Mouse (Mus musculus) lung, postnatal 10 days (tissue): ENCODE results near the gene Arpc5l.
"Not testable (repeated sequence)": the region's sequence is repeated elsewhere in the genome, so short reads cannot be mapped to it uniquely, and the experiment has no call there.

Experiments used
- DNase-seq: peaks from one replicate; pipeline ENCODE4 v3.0.0; 2021

Arpc5l gene

DNA sequence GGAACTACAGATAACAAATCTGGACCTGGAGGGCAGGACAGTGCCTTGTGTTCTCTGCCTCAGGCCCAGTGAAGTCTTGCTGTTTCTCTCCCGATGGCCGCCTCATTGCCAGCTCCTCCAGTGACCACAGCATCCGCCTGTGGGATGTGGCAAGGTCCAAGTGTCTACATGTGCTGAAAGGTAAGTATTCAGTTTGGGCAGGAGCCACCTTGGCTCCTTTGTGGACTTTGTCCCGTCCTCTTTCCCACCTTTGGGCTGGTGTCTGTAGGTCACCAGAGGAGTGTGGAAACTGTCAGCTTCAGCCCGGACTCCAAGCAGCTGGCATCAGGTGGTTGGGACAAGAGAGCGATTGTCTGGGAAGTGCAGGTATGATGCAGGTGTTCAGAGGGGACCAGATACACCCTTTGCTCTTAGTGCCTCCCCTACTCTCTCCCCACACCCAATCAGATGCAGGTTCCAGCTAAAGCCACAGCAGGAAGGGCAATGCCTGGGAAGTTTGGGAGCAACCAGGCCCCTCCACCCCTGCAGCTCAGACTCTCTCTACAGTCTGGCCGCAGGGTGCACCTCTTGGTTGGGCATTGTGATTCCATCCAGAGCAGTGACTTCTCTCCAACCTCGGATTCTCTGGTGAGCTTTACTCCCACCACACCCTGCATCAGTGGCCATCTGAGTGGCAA, 5.1 kb upstream of the Arpc5l start:
- DNase-seq = no peak

DNA sequence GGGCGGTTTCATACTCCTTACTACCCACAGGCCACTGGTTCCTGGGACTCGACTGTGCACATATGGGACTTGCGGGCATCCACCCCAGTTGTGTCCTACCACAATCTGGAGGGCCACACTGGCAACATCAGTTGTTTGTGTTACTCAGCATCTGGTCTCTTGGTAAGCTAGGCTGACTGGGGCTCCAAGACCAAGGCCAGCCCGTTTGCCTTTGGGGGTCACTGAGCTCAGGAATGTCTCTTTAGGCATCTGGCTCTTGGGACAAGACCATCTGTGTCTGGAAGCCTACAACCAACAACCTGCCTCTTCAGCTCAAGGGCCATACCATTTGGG, 4.6 kb upstream of the Arpc5l start:
- no peak for DNase-seq

DNA sequence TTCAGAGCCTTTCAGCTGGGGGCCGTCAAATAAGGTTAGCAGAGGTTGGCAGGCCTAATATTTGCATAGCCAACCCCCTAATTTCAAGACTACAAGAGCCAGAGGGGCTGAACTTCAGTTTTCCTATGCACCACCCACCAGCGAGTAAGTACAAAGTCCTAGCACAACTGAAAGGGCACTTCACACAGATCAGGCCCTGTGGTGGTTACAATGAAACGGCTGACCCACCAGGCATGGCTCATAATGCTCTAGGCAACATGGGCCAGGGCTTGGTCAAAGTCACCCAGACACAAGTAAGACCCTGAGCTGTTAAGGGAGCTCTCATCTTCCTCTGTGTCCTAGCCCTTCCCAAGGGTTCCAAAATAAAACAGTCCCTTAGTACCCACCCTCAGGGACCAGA, 3.3 kb upstream of the Arpc5l start:
- DNase-seq = no peak

DNA sequence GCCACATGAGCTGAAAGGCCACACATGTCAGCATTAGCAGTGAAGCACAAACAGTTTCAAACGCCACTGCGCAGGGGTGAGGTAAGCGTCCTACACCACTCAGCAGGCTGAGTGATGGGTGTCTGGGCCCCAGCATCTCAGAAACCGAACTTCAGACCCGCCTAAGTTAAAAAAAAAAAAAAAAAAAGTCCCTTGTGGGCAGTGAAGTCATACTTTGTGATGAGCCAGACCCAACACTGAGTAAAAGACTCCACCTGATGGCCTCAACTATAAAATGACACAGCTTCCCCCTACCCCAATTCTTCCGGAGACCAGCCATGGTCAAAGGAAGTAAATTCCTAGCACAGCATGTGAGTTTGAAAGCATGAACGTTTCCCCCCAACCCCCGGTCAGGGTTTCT, 2.0 kb upstream of the Arpc5l start:
- DNase-seq = no peak

DNA sequence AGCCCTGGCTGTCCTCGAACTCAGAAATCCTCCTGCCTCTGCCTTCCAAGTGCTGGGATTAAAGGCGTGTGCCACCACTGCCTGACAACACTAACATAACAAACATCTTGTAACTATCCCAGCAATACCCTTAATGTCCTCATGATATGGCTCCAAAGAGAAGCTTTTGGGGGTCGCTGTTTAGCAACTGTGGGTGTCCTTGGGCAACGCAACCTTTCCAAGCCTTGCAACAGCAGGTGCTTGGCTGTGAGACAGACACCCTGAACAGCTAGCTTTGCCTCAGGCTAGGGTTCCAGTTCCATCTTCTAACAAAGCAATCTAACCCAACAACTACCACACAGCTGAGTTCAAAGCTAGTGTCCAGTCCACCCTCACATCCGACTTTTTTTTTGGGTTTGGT, 1.6 kb upstream of the Arpc5l start:
- no peak for DNase-seq

DNA sequence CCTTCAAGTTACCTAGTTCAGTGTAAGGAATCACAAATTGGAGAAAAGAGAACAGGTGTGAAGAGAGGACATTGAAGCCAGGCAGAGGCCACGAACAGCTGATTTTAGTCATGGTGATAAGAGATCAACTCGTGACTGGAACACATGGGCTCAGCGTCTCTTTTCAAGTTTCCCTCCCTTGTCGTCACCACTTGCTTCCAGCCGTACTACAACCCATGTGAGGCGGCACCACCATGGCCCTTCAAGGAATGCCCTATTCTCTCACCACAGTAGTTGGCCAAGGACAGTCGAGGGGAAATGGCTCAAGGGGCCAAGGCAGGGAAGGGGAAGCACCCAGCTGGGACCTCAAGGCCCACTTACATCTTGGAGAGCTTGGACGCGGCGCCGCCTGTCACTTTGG, 776 bp upstream of the Arpc5l start:
- DNase-seq = peak; percentile 45

DNA sequence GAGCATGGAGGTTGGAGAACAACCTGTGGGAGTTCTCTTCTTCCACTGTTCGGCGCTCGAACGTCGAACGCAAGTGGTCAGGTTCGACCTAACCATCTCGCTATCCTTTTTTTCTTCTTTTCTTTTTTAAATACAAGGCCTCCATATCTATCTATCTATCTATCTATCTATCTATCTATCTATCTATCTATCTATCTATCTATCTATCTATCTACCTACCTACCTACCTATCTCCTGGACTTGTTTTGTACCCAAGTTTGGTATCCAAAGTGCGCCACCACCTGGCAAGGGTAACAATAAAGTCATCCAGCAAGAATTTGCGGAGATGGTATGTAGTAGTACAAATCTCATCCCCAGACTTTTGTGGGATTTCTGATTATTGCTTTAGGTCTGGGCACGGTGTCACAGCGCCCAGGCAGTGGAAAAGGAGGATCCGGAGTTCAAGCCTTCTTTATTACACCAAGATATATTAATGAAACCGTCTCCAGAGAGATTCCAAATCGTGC, 479 bp downstream of the Arpc5l start, which contains the start of gene Rpl35:
TSS of gene Rpl35 (minus strand) at position 51 of the 506 bp plus-strand sequence.
- peak; percentile 58 for DNase-seq

DNA sequence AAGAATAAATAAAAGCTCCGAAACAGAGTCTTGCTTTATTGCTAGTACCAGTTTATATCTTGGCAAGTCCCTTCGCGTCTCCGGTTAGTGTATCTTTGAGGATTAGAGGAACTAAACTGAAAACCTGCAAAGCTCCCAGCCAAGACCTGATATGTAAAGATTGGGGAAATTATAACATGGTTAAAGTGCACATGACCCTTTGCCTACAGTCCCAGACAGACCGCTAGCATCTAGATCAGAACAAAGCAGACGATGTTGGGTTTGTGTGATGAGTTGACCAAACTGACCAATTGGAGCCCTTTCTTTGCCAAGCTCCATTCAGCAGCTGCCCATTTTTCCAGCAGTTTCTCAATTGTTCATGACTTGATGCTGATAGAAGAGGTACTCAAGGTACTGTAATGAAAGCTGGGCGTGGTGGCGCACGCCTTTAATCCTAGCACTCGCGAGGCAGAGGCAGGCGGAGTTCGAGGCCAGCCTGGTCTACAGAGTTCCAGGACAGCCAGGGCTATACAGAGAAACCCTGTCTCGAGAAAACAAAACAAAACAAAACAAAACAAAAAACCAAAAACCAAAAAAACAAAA, 1.1 kb downstream of the Arpc5l start:
- DNase-seq = no peak

DNA sequence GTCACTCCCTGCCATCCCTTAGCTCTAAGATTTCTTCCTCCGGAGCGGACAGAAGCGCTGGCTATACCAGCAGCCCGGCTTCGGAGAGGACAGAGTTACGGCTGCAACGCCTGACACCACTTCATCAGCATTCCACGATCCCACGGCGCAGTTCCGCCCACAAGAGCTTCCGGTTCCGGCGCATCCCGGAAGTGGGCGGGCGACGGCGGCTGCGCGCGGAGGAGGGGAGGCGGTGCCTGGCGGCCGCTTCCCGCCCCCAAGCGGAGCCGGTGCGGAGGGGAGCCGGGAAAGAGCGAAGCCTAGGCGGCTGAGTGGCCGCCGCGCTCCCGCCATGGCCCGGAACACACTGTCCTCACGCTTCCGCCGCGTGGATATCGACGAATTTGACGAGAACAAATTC, 2.7 kb downstream of the Arpc5l start:
- peak; percentile 96 for DNase-seq

DNA sequence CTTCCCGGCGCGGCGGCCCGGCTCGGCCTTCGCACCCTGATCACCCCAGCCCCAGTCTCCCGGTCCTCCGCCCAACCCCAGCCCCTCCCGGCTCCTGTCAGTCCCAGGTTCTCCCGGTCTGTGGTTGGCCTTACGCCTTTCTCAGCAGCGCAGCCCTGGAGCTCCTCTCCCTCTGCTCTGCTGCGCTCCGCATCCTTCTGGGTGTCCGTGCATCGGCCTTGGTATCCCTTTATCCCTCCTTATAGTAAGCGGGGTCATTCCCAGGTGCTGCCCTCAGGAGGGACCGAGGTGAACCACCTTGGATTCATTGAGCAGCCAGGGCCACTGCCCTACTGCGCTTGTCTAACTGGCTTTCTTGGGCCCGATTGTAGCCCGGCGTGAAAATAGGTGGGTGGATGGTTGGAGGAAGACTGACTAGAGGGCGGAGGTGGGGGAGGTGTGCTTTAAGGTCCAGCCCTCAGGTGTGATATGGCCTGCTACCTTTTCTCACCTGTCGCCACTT, 3.3 kb downstream of the Arpc5l start:
- DNase-seq = no peak

DNA sequence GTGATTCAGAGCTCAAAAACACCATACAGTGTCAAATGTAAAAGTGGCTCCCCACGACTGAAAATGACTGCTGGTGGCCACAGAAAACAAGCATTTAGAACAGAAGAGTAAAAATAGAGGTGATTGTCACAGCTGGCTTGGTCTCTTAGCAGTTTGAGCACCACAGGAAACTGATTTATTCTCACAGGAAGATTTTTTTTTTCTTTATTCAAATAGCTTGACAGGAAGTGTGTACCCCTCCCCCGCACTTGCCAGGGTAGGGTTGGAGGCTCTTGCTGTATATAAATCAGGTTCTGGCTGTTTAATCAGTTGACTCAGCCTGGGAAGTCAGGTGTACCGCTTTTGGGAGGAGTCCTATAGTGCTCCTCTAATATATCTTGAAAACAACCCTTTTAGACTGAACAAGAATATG, 3.8 kb downstream of the Arpc5l start:
- peak; percentile 64 for DNase-seq

DNA sequence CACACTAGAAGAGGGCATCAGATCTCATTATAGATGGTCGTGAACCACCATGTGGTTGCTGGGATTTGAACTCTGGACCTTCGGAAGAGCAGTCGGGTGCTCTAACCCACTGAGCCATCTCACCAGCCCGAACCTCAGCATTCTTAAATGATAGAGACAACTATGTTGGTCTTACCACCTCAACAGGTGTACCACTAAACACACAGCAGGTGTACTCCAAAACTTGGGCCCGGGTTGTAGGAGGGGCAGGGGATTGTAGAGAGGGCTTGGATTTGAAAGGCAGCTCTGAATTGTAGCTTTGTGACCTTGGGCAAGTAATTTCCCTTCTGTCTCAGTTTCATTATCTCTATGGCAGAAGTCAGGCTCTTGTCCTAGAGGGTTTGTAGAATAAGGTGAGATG, 5.0 kb downstream of the Arpc5l start:
- DNase-seq = not testable (repeated sequence)

DNA sequence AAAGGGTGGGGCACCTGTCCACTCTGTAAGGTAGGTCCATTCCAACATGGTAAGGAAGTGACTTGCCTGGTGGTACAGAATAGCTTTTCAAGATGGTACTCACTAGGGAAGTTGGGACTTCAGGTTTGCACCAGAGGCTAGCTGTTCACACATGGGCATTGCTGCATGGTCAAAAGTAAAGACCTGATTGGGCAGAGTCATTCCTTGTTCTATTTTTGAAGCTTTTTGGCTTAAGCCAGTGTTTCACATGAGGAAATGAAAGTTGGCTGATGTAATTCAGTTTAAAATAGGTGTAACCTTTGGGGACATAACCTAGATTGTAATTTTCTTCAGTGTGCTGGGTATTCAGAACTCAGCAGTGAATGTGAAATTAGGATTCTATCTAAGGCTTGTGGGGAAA, 6.1 kb downstream of the Arpc5l start:
- no peak for DNase-seq

DNA sequence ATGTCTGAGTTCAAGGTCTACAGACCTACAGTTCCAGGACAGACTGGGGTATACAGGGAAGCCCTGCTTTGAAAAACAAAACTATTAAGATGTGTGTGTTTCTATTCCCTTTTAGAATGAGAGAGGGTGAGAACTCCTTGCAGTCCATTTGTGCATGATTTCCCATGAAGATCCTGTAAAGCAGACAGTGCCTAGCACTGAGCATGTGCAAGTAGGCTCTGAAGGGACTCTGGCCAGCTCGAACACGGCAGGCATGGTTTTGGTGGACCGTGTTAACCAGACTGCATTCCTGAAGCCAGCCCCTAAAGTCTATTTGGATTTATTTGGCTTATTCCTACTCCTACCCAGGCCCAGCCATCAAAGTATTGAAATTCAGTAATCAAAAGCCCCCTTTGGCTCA, 6.8 kb downstream of the Arpc5l start:
- no peak for DNase-seq

DNA sequence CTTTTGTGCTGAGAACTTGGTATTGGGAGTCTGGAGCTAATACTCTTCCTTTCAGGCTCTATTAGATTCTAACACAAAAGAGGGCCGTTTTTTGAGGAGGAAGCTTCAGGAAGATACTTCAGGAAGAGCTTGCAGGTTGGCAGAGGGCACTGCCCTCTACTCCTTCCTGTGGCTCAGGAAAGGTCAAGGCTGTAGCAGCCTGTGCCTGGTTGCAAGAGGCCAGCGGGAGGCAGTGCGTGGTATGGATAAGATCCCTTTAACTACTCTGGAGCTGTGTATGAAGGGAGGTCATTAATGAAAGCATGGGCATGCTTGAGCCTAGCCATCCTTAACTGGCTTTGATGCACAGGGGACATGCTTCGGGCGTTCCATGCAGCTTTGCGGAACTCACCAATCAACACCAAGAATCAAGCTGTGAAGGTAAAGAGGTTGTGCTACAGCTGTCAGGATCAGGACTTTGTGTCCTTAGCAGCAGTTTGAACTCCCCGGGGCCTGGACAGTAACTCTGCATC, 7.7 kb downstream of the Arpc5l start:
- no peak for DNase-seq

DNA sequence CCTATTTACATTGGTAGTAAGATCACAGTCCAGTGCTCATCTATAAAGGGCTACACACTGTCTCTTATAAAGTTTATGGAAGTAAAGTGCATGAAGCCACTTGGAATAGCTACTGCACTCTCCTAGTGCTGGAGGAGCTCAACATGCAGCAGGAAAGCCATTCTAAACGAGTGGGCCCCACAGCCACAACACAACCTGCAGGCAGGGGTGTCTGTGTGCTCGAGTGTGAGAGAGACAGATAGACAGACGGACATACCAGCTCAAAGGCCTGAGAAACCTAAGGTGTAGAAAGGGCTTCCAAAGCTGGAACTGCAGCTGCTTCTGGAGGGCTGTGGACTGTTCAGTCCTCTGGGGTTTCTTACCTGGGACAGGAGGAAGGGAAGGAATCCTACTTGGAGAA, 11.4 kb downstream of the Arpc5l start:
- no peak for DNase-seq

DNA sequence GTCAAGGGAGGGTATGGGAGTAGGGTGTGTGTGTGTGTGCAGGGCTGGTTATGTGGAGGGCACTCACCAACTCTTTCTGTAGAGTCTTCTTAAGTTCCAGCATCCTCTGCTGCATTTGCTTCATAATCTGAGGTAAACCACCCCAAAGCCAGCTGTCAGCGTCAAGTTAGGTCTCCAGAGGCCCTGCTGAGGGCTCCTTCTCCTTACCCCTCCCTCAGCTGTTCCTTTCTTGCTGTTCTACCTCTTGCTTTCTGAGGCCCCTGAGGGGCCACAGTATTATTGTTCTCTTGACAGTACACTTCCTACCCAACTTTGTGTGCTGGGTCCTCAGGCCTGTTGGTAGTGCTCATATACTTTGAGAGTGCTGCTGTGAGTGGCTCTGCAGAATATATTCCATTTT, 14.9 kb downstream of the Arpc5l start:
- DNase-seq = no peak

DNA sequence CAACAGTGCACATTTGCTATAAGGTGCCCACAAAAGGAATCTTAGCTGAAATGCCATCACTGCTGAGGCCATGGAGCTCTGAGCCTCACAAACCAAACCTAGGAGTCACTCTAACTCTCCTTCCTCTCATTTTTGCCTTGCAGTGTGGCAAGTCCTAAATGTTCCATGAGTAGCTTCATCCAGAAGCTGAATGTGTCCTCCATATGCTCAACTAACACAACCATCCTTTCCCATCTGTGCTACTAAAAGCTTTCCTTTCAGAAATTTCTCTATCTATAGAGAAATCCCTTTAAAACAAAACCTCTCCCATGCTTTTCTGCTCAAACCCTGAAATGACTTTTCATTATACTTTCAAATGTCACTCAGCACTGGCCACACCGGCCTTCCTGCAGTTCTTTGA, 26.5 kb downstream of the Arpc5l start:
- DNase-seq = no peak

DNA sequence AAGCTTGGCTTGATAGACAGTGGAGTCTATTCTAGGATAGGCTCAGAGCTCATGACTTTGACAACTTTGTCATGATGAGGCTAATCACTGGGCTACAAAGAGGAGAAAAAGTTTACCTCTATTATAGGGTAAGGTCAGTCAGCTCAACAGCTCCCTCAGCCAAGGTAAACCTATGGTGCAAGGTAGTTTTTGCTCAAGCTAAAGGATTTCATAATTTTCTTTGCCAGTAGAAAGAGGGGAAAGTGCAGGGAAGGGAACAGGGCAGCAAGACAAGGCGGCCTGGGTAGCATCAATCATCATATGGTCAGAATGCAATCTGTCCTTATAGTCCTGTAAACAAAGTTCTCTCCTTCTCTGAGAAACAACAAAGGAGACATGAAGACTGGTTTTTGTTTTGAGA, 35.1 kb downstream of the Arpc5l start:
- no peak for DNase-seq

DNA sequence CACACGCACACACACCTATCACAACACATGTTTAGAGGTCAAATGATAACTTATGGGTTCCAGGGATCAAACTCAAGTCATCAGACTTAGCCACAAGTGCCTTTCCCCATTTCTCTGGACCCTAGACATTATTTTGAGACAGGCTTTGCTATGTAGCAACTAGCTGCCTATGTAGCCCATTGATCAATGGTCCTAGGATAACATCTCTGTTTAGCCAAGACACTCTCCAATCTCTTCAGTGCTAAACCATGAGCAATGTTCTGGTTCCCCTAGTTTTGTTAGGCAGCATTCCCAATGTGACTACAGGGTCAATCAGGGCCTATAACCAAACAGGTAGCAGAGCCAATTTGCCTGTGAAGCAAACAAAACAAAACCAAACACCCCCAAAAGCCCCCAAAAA, 43.4 kb downstream of the Arpc5l start:
- no peak for DNase-seq

DNA sequence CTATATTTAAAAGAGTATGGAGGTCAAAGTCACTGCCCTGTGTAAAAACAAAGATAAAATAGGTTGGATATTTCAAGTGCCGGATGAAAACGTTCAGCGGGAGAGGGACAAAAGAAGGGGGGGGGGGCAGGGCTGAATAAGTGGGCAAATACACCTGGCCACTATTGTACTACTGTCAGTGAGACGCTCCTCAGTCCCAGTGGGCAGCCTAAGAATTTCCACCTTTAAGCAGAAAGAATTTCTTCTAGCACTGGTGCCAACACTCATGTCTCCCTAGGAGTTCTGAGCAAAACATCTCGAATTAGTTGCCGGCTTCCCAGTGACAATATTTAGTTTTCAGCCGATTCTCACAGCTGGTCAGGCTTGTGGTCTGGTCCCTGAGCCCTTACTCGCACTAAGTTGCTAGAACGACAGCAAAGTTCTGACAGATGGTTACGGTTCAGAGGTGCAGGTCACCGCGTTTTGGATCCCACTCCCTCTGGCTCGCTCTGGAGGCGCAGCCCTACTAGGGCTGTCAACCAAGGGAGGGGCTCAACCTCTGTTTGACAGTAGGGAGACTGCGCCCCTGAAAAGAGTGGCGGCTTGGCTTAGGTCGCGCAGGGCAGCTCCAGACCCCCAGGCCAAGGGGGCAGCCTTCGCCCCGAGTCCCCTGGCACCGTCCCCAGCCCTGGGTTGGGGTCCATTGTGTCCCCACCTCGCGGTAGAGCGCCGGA, 59.7 kb downstream of the Arpc5l start:
- DNase-seq = no peak
